Mouse (Mus musculus) adipocyte (in vitro differentiated cells): Measurements from ENCODE around the gene Prkag2.
A peak's percentile ranks its signal among the peaks of the same experiment; 100 is the strongest.

Experiments used
- DNase-seq: peaks from one replicate; pipeline ENCODE4 v3.0.0-alpha.2; 2016; ENCODE audit warnings: low spot score

The Prkag2 gene

DNA sequence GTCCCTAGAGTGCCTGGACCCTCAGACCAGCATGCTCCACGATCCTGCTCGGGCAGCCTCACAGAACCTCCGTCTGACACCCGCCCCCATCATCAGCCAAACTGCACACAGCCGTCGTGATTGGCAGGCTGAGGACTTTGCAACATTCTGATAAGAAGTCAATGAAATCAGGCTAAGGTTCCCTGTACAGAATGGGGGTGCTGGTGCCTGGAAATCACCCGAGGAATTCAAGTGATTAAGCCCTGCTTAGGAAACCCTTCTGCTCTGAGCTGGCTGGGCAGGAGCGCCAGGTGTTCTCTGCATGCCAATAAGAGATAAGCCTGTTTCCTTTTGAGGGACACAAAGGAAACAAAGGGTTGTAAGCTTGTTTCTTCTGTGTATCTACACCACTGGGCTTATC, 131.7 kb downstream of the Prkag2 start:
- DNase-seq = no peak

DNA sequence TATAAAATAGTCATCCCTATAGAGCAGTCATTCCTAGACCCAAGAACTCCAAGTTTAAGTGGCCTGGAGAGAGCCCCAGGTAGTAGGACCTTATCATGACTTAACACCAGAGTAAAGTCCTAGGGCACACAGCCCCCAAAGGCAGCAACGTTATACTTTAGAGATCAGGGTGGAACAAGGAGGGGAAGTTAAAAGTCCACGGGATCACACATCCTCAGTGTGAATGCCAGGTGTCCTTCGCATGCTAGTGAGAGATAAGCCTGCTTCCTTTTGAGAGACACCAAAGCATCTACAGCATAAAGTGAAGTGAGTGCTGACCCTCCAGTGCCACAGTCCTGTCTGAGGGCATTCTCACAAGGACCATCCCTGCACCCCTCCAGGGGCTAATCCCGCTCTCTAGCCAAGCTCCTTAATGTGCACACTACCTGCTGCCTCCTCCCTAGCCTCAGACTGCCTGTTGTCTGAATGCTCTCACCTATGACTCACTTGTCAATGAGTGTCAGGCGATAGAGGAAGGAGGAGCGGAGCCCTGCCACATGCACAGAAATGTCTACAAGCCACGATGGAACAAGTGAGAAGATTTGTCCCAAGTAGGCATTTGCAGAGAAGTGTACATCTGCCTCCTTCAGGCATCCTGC, 132.4 kb downstream of the Prkag2 start:
- no peak for DNase-seq

DNA sequence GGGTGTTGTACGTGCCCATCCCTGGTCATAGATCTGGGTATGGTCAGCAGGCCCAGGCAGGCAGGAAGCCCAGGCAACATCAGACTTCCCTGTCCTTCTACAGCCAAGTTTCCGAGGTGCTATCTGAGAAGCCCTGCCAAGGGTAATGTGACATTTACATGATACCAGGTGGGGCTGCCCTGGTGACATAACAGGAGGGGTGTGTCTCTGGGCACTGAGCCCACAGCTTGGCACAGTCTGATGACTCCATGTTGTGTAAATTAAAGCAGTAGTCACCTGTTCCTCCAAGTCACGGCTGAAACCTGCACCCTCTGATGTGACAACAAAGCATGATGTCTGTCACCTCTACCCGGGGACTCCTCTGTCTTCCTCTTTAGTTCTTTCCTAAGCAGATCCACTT, 136.7 kb downstream of the Prkag2 start:
- no peak for DNase-seq

DNA sequence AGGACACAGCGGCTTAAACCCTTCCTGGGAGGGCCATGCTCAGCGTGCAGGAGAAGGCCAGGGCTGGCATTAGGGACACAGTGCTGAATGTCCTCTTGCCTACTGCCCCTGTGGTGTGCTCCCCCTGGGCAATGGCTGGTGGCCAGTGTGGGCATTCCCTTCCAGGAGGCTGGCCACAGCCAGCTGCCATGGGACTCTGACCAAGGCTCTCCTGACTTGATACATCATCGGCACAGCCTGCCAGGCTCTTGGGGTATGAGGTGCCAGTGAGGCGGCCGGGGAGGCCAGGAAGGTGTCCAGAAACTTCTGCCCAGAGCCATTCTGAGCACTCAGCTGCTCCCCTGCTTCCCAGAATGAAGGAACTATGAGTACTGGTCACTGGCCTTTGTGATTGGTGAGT, 139.7 kb downstream of the Prkag2 start:
- DNase-seq = peak; percentile 87

DNA sequence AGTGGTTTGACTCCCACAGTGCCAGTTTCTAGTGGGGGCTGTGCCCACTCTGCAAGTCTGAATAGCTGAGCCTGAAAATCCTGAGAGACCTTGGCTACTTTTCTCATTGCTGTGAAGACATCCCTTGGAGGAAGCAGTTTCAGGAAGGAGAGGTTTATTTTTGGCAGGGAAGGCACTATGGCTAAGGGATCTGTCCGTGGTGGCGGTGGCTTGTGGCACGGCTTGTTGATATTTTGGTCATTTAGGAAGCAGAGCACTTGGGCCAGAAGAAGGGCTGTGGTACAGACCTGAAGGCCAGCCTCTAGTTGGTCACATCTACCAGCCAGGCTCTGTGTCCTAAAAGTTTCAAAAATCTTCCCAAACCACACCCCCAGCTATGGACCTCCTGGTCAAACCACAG, 140.7 kb downstream of the Prkag2 start:
- peak; percentile 21 for DNase-seq

DNA sequence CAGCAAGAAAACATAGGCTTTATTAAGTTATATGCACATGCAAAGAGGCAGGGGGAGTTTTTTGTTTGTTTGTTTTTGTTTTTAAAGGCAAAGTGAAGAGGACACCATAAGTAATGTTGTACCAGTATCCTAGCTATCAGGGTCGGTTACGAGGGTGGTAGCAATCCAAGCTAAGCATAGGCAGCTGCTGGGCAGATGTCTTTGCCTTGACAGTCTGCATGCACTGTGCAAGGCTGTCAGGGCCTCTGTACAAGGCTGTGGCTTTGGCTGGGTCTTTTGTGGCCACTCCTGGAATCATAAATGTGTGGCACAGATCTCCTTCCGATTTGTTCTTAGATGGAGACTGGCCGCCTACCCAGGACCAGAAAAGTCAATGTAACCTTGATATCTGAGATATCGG, 141.8 kb downstream of the Prkag2 start:
- no peak for DNase-seq

DNA sequence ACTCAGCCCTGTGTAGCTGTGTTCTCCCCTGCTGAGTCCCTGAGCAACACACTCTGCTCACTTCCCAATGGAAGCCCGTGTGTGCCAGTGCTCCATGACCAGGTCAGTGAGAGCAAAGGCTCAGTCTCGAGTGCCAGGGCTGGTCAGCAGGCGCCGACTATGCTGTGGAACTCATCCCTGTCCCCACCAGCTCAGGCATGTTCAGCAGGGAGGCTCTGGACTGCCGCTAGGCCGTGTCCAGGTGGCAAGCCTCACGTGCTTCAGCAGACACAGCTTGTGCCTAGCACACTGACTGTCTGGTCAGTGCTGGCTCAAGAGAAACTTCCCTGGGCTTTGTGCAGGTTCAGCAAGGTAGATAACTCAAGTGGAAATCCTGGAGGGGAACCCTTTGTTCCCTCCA, 143.6 kb downstream of the Prkag2 start:
- no peak for DNase-seq

DNA sequence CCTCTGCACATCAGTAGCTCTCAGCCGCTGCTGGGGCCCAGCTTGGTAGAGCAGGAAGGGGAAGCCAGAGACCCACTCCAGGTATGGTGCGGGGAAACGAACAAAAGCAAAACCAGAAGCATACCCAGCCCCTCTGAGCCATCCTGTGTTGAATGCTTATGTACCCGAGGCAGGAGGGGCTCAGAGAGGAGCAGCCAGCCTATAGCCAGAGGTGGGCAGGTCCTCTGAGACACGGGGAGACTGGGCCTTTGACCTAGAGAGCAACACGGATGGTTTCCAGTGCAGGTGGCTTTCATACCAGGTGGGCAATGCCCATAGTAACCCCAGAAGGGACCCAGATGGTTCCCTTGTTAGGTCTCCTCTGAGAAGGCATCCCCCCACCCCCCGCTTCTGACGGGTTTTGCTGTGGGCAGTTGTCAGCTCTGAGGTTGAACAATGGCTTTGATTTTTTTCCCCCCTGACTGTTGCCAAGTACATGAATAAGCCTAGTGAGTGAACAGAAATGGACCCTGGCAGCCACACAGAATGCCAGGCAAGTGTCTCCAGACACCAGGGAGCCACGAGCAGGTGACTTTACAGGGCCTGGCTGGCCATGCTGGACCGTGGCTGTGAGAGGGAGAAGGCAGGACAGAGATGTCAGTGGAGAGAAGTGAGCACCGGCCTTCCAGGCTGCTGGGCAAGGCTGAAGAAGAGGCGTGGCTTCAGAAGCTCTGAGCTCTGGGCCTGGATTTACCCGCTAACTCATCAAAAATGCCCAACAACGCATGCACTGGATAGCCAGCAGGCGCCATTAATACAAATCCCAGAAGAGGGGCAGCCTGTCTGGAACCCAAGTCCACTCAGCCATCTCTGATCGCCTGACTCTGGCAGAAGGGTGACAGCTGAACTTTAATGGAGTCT, 147.3 kb downstream of the Prkag2 start:
- DNase-seq = no peak

DNA sequence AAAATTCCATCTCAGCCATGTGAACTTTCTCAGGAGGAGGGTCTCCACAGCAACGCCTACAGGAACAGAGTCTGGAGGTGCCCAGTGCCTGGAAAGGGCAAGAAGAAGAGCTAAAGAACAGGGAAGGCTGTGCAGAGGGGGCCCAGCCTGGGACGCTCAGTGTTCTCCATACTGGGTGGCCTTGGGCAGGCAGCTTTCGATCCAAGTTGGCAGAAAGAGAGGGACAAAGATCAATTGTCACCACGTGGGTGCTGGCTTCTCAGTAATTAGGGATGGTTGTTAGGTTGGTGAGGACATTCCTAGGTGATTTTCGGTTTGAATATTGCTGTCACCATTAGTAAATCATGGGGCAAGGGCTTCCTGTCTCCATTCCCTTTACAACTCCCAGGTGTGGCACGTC, 148.2 kb downstream of the Prkag2 start:
- DNase-seq = no peak

DNA sequence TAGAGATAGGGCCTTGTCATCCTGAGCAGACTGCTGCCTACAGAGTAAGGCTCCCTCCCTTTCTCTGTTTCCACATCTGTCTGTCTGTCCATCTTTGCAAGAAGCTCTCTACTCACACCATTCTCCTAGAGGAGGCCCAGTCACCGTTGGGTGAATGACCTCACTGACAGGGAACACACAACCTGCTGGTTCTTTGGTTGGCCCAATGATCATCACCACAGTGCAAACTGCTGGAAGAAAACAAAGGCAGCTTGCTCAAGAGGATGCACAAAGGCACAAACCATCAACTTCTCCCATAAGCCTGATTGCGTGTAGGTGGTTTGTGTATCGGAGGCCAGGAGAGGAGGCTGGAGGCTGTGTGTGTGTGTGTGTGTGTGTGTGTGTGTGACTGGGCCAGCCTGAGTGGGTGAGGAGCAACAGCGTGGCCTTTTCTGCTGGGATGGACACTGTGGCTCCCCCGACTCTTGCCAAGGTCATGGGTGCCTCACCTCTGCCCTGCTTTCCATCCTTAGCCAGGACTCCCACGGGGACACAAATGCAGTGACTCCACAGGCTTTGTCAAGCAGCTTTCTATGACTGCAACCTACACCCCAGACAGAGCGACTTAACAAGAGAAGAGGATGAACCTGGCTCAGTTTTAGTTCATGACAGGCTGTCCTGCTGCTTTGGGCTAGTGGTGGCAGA, 149.4 kb downstream of the Prkag2 start:
- DNase-seq = no peak

DNA sequence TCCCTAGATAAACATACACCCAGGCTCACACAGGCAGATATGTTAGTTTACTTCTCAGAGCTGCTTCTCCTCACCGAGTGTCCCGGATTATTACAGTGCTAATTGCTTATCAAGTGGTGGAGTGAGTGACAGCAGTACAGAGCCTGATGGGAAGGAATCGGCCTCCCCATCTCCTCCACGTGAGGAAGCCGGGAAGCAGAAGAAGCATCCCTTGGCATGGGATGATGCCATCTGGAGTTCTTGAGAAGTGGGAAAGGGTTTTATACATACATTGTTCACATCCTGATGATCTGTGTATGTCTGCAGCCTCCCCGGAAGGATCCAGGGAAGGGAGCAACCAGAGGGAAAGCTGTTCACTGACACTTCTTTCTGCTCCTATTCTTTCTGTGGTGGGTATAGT, 150.4 kb downstream of the Prkag2 start:
- no peak for DNase-seq

DNA sequence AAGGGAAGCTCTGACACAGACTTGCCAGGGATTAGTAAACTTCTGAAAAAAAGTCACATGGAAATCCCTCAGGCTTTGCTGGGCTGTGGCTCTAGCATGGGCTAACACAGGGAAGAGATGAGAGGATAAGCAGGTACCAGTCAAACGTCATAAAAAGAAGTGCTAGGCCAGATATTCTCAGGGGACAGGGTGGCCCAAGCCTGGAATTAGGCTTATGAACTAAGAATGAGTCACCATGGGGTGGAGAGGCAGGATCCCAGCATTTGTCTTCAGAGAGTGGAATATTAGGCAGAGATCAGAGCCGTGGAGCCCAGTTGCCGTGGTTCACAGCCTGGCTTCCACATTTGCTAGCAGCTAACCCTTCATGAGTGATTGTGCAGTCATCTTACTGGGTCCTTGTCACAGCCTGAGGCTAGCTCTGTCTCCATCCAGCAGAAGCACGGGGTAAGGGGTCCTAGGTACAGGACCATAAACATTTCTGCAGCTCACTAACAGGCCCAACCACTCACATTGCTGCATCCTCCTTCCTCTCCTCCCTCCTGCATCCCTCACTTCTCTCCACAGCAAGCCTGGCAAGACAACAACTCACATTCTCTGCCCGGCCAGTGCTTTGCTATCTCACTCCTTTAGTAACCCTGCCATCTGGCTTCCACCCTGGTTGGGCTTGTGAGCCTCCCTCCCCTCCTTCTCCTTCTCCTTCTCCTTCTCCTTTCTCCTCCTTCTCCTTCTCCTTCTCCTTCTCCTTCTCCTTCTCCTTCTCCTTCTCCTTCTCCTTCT, 162.2 kb downstream of the Prkag2 start:
- DNase-seq = no peak

DNA sequence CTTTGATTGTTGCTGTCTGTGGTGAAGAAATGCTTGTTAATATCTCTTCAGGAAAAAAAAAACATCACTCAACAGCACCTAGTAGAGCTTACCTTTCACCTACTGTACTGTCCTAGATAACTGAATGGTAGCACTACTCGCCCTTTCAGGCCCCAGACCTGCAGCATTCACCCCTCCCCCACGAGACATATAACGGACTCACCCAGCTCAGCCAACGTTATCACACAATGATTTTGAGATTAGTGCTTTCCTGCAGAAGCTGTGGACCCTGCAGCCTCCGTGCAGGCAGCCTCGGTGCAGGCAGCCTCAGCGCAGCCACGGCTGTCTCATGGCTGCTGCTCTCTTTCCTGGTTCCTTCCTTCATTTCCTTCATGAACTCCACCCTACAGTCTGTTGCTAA, 164.0 kb downstream of the Prkag2 start:
- DNase-seq = no peak

DNA sequence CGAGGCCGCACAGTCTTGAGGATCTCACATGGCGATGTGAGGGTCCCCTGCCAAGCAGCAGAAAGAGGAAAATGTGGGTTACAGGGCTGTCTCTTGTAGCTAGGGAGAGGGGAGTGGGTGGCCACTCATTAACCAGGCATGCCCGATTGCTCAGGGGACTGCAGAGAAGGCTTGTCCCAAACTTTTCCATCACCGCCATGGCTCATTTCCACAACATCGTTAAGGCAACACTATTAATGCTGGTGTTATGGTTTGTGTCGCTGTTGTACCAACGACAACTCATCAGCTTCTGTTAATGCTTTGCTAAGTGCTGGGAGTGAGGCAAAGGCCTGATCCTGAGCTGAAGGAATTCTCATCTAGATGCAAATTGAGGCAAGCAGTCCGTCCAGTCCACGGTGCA, 165.0 kb downstream of the Prkag2 start:
- no peak for DNase-seq

DNA sequence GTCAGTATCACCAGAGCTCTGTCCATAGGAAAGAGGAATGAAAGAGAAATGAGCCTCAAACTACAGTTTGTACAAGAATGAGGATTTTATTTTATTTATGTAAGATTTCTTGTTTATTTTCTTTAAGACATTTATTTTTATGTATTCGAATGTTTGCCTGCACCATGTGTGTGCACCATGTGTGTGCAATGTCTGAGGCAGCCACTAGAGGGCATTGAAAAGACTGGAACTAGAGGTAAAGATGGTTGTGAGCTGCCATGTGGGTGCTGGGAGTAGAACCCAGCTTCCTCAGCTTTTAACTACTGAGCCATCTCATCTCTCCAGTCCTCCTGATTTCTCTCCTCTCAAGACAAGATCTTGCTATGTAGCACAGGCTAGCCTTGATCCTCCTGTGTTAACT, 166.7 kb downstream of the Prkag2 start:
- no peak for DNase-seq

DNA sequence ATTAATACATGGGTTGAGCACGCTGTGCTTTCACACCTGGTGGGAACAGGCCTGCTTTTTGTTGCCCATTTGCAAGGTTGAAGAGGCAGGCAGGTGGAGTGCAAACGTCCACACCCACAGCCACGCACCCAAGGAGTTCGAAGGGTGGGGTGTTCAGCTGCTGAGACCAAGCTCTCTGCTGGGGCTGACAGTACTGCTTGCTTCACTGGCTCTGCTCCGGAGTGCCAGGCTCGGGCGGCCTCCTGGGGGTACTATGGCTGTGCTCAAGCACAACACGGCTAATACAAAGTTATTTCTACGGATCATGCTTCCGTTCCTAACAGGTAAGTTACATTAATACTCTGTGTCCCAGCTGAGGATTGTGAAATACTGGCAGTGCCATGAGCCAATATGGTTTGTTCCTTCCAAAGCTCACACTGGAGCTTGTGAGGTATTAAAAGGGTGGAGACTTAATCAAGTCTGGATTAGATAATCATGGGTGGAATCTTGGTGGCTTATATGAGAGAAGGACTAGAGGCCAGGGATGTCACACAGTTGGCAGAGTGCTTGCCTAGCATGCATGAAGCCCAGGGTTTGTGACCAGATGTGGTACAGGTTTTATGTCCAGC, 168.8 kb downstream of the Prkag2 start:
- DNase-seq = no peak

DNA sequence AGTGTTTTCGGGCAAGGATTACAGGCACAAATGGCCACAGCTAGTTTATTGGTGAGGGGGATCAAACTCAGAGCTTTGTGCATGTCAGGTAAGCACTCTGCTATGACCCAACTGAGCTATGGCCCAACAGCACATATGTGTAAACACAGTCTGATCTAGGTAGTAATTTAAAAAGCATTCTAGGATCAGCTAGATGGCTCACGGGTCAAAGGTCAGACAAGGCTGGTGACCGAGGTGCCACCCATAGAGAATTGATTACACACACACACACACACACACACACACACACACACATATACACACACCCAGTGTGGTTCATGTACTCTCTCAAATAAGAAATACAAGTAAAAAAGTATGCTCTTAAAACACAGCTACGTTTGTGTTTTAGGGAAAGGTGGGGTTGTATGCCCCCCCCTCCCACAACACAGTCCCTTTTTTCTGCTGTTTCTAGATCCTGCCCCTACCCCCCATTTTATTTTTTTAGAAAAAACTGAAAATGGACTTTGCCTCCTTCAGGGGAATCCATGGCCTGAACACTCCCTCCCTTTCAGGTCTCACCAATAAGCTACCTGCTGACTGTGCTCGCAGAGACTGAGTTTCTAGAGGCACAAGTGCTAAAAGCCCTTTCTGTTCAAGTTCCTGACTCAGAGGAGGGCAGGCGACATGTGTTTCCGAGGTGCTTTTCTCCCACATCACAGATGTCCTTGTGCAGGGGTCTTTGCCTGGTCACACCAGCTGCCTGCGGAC, 169.4 kb downstream of the Prkag2 start:
- DNase-seq = no peak

DNA sequence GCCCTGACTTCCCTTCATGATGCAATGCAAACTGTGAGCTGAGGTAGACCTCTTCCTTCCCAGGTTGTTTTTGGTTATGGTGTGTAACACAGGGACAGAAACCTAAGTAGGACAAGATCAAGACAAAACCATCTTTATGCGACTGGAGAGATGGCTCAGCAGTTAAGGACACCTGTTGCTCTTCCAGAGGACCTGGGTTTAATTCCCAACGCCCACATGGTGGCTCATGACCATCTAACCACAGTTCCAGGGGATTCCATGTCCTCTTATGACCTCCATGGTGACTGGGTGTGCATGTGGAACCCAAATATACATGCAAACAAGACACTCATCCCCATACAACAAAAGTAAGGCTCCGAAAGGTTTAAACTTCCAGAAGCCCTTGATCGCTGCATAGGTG, 171.6 kb downstream of the Prkag2 start:
- no peak for DNase-seq

DNA sequence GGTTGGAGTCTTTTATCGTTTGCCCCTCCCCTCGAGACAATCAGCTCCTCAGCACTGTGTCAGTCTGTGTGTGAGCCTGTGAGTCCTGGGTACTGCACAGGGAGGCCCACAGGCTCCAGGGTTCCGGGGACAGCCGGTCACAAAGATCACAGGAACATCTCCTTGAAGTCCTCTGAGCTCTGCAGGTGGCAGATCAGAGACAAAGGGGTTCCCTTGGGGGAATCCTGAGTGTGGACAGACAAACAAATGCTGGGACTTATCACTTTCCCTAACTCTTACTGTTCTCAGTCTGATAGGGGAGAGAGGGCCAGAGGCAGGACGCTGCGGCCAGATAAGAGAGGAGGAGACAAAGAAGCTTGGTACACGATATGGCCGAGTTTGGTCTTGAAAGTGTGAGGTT, 172.7 kb downstream of the Prkag2 start:
- DNase-seq = no peak

DNA sequence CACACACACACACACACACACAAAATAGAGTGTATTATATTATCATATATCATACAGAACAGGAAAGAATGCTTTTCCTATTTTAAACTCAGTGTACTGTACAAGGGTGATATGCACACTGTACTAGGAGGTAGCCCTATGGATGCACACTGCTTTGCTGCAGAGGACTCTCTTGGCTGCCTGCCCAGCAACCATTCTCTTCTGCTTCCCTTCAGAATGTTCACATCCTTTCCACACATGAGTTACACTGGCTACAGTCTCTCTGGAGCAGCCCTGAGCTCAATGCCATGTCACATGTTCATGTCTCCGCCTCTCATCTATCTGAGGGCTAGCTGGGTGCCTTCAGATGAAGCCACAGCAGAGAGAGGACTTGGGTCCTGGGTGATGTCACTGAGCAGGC, 181.3 kb downstream of the Prkag2 start:
- DNase-seq = no peak

DNA sequence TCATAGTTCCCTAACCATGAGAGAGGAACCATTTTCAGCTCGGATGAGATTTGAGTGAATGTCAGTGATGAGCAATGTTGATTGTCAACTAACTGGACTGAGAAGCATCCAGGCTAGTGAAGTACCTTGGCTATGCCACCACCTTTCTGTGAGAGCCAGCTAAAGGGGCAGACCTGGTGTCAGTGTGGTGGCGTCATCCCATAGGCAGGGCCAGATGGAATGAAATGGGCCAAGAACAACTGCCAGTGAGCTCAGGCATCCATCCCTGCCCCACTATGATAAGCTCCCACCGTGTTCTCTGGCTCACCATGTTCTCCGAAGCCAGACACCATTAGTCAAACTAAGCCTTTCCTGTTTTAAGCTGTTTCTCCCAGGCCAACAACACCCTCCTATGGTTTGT, 183.9 kb downstream of the Prkag2 start:
- DNase-seq = no peak
